Mouse (Mus musculus) CD4-positive naive resting alpha-beta T cell, adult 76 days (primary cell): Measurements from ENCODE around the gene Tnfsf4. TPM values are rescaled to one million over a fixed set of nuclear protein-coding genes. Genes with fewer than 3 reads are reported as not detected.

Source experiments
- total RNA-seq: library from RNA; stranded (reverse); gene quantifications from one replicate; pipeline ENCODE4 v1.2.4, GENCODE M21; 2023

The Tnfsf4 gene
- total RNA-seq, result not detected

DNA sequence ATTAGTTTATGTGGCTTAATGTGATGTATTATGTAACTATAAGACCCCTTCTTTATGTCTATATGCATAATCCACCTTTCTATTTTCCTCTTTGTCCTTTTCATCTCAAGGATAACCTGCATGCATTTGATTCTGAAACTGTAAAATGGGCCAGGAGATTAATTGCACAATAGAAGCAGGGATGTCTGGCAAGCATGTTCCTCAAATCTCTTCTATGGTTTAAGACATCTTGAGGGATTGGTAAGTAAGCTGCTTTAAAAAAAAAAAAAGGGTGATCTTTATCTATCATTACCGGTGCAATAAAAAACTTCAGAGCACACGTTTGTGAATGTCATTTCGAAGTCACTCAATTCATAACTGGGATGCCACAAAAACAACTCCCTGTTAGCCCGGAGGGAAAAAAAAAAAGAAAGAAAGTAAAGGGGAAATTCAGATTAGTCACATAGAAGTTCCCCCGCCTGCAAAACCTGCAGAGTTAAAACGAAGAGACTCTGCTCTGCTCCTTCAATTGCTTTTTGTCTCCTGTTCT lies at the start of gene Tnfsf4:
Tnfsf4 (plus strand) TSS at position 479 of the 529 bp plus-strand sequence.

Other genes with a start within 250 kb of the Tnfsf4 start
- not detected for gene Tex50, start 236.1 kb upstream of the Tnfsf4 start, total RNA-seq
- 488 TPM for gene Prdx6, start 144.2 kb upstream of the Tnfsf4 start, total RNA-seq
- not detected for gene Tnfsf18, start 99.2 kb downstream of the Tnfsf4 start, total RNA-seq